Mouse (Mus musculus) cortical plate, adult 2 months (tissue): ENCODE data around the gene Dnah2.

Source experiments
- CTCF ChIP-seq: fragments of 200-500 bp; IDR thresholded peaks from 2 replicates; pipeline ENCODE4 v1.5.1; 2011; ENCODE audit warnings: mild to moderate bottlenecking, control low read depth, low read length; ENCODE audit not compliant: insufficient read depth; ENCODE audit errors: extremely low read depth
- POLR2A ChIP-seq: fragments of 200-500 bp; IDR thresholded peaks from 2 replicates; pipeline ENCODE4 v1.6.1; 2011; ENCODE audit warnings: mild to moderate bottlenecking, low read length, control low read depth; ENCODE audit not compliant: insufficient read depth; ENCODE audit errors: extremely low read depth

DNA sequence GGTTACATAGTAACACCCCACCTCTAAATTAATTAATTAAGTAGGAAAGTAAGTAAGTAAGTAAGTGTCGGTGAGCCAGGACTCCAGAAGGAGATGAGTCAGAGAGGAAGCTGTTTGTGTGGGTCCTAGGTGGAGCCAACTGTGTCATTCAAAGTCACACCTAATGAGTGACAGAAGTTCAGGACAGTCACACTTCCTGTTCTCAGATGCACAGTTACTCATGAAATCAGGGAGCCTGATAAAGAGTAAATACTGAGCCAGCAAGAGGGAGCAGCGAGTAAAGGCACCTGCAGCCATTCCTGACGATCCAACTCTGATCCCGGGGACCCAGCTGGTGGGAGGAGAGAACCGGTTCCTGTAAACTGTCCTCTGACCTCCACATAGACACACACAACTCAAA is 76.2 kb downstream of the Dnah2 start:
- no peak for TF ChIP-seq POLR2A
- no peak for TF ChIP-seq CTCF
